Mouse (Mus musculus) CH12.LX (cell line): ENCODE results near the gene Fgfr2. TPM values are rescaled to one million over a fixed set of nuclear protein-coding genes. Genes with fewer than 3 reads are reported as not detected.

Source experiments
- DNase-seq: peaks from one replicate; pipeline ENCODE4 v3.0.0-alpha.2; 2013; ENCODE audit errors: extremely low read depth
- H3K27ac ChIP-seq: 2 replicates; pipeline ENCODE4 v1.5.1; 2012; ENCODE audit warnings: low read depth, mild to moderate bottlenecking, control low read depth, moderate library complexity; ENCODE audit not compliant: insufficient read depth
- H3K27me3 ChIP-seq: replicated peaks from 2 replicates; pipeline ENCODE3; 2012; ENCODE audit warnings: inconsistent platforms
- H3K36me3 ChIP-seq, 2 experiments: replicated peaks in 1 of 2; 2 replicates each; pipeline versions ENCODE3 to v1.6.1; 2012; ENCODE audit warnings: inconsistent platforms in 1 of 2, low read length in 1 of 2, mild to moderate bottlenecking in 1 of 2, mixed read lengths in 1 of 2, moderate library complexity in 1 of 2; ENCODE audit not compliant: control insufficient read depth in 1 of 2, insufficient read depth in 1 of 2
- H3K4me1 ChIP-seq, 2 experiments: 2 replicates each; pipeline ENCODE4 v1.6.1; 2012; ENCODE audit warnings: inconsistent platforms in 1 of 2, moderate library complexity in 1 of 2; ENCODE audit not compliant: insufficient read depth in 2 of 2, control insufficient read depth in 1 of 2
- H3K4me2 ChIP-seq: 2 replicates; pipeline ENCODE4 v1.6.1; 2012; ENCODE audit warnings: low read depth, mild to moderate bottlenecking, control low read depth; ENCODE audit not compliant: poor library complexity, insufficient read depth, severe bottlenecking
- H3K4me3 ChIP-seq, 3 experiments: fragments of 150-350 bp in 1 of 3; sonication (generic) in 1 of 3; replicated peaks in 1 of 3; 2 replicates each; pipeline versions ENCODE3 to v1.5.1; 2011 to 2012; ENCODE audit warnings: low read depth in 2 of 3, low read length in 2 of 3, mild to moderate bottlenecking in 2 of 3, moderate library complexity in 2 of 3, control low read depth in 1 of 3, improper control_type of control experiment in 1 of 3, inconsistent platforms in 1 of 3, mixed read lengths in 1 of 3; ENCODE audit not compliant: poor library complexity in 1 of 3
- H3K79me2 ChIP-seq: replicated peaks from 2 replicates; pipeline ENCODE4 v1.6.1; 2012; ENCODE audit warnings: mild to moderate bottlenecking, moderate library complexity; ENCODE audit not compliant: control insufficient read depth, poor library complexity, insufficient read depth, severe bottlenecking; ENCODE audit errors: extremely low read depth
- H3K9ac ChIP-seq: 2 replicates; pipeline ENCODE4 v1.6.1; 2012; ENCODE audit warnings: low read depth, mild to moderate bottlenecking, control low read depth, moderate library complexity; ENCODE audit not compliant: insufficient read depth
- H3K9me3 ChIP-seq: replicated peaks from 2 replicates; pipeline ENCODE3; 2012; ENCODE audit warnings: low read length, inconsistent platforms, mixed read lengths
- CHD1 ChIP-seq: IDR thresholded peaks from 2 replicates; pipeline ENCODE4 v1.6.1; 2012; ENCODE audit warnings: low read depth, low read length, improper control_type of control experiment, inconsistent platforms
- CHD2 ChIP-seq: IDR thresholded peaks from 2 replicates; pipeline ENCODE4 v1.6.1; 2011; ENCODE audit warnings: low read length, improper control_type of control experiment
- CTCF ChIP-seq, 2 experiments: IDR thresholded peaks in 1 of 2; conservative IDR thresholded peaks in 1 of 2; 2 replicates each; pipeline ENCODE4 v1.5.1; 2011 to 2012; ENCODE audit warnings: low read depth in 2 of 2, low read length in 2 of 2, improper control_type of control experiment in 1 of 2, inconsistent platforms in 1 of 2, mild to moderate bottlenecking in 1 of 2, moderate library complexity in 1 of 2
- ELF1 ChIP-seq: IDR thresholded peaks from 2 replicates; pipeline ENCODE4 v1.6.1; 2014; ENCODE audit warnings: low read depth, mild to moderate bottlenecking, inconsistent platforms, low read length, improper control_type of control experiment
- ETS1 ChIP-seq: conservative IDR thresholded peaks from 2 replicates; pipeline ENCODE4 v1.6.1; 2012; ENCODE audit warnings: low read depth, mild to moderate bottlenecking, inconsistent platforms, low read length, improper control_type of control experiment, moderate library complexity
- GABPA ChIP-seq: IDR thresholded peaks from 2 replicates; pipeline ENCODE4 v1.6.1; 2012; ENCODE audit warnings: low read depth, low read length, improper control_type of control experiment, inconsistent platforms; ENCODE audit not compliant: insufficient replicate concordance
- HCFC1 ChIP-seq: IDR thresholded peaks from 2 replicates; pipeline ENCODE4 v1.6.1; 2012; ENCODE audit warnings: low read depth, mild to moderate bottlenecking, inconsistent platforms, low read length, improper control_type of control experiment
- IRF4 ChIP-seq: IDR thresholded peaks from 2 replicates; pipeline ENCODE4 v1.6.1; 2014; ENCODE audit warnings: low read depth, mild to moderate bottlenecking, inconsistent platforms, low read length, improper control_type of control experiment
- JUN ChIP-seq: IDR thresholded peaks from 2 replicates; pipeline ENCODE4 v1.6.1; 2011; ENCODE audit warnings: low read depth, mild to moderate bottlenecking, low read length, improper control_type of control experiment, moderate library complexity; ENCODE audit not compliant: insufficient read depth
- KAT2A ChIP-seq: IDR thresholded peaks from 2 replicates; pipeline ENCODE4 v1.6.1; 2012; ENCODE audit warnings: low read length, improper control_type of control experiment, inconsistent platforms; ENCODE audit not compliant: insufficient replicate concordance
- MEF2A ChIP-seq: IDR thresholded peaks from 2 replicates; pipeline ENCODE4 v1.6.1; 2014; ENCODE audit warnings: low read depth, mild to moderate bottlenecking, inconsistent platforms, low read length, improper control_type of control experiment, borderline replicate concordance
- MXI1 ChIP-seq: IDR thresholded peaks from 2 replicates; pipeline ENCODE4 v1.6.1; 2011; ENCODE audit warnings: mild to moderate bottlenecking, low read depth, low read length, improper control_type of control experiment
- MYC ChIP-seq: IDR thresholded peaks from 2 replicates; pipeline ENCODE4 v1.6.1; 2011; ENCODE audit warnings: low read depth, mild to moderate bottlenecking, improper control_type of control experiment, low read length
- NRF1 ChIP-seq: IDR thresholded peaks from 2 replicates; pipeline ENCODE4 v1.6.1; 2014; ENCODE audit warnings: low read depth, mild to moderate bottlenecking, inconsistent platforms, low read length, improper control_type of control experiment, moderate library complexity
- POLR2A ChIP-seq: IDR thresholded peaks from 2 replicates; pipeline ENCODE4 v1.6.1; 2011; ENCODE audit warnings: low read depth, mild to moderate bottlenecking, improper control_type of control experiment, low read length
- POLR2AphosphoS2 ChIP-seq: IDR thresholded peaks from 2 replicates; pipeline ENCODE4 v1.6.1; 2011; ENCODE audit warnings: low read depth, low read length, improper control_type of control experiment
- RAD21 ChIP-seq: IDR thresholded peaks from 2 replicates; pipeline ENCODE4 v1.6.1; 2011; ENCODE audit warnings: low read depth, mild to moderate bottlenecking, low read length, improper control_type of control experiment, moderate library complexity
- RCOR1 ChIP-seq: conservative IDR thresholded peaks from 2 replicates; pipeline ENCODE4 v1.6.1; 2012; ENCODE audit warnings: low read depth, mild to moderate bottlenecking, inconsistent platforms, low read length, improper control_type of control experiment
- SMC3 ChIP-seq: IDR thresholded peaks from 2 replicates; pipeline ENCODE4 v1.6.1; 2011; ENCODE audit warnings: low read depth, low read length, improper control_type of control experiment
- TBP ChIP-seq: conservative IDR thresholded peaks from 2 replicates; pipeline ENCODE4 v1.6.1; 2011; ENCODE audit warnings: low read depth, low read length, improper control_type of control experiment
- TCF12 ChIP-seq: IDR thresholded peaks from 2 replicates; pipeline ENCODE4 v1.6.1; 2014; ENCODE audit warnings: low read depth, mild to moderate bottlenecking, inconsistent platforms, low read length, improper control_type of control experiment
- UBTF ChIP-seq: IDR thresholded peaks from 2 replicates; pipeline ENCODE4 v1.6.1; 2012; ENCODE audit warnings: low read depth, mild to moderate bottlenecking, inconsistent platforms, low read length, improper control_type of control experiment, moderate library complexity
- USF1 ChIP-seq: IDR thresholded peaks from 2 replicates; pipeline ENCODE4 v1.6.1; 2014; ENCODE audit warnings: low read depth, mild to moderate bottlenecking, inconsistent platforms, low read length, improper control_type of control experiment
- USF2 ChIP-seq: conservative IDR thresholded peaks from 2 replicates; pipeline ENCODE4 v1.6.1; 2011; ENCODE audit warnings: low read depth, low read length, improper control_type of control experiment
- ZC3H11A ChIP-seq: IDR thresholded peaks from 2 replicates; pipeline ENCODE4 v1.6.1; 2012; ENCODE audit warnings: low read depth, mild to moderate bottlenecking, inconsistent platforms, low read length, improper control_type of control experiment
- ZKSCAN1 ChIP-seq: IDR thresholded peaks from 2 replicates; pipeline ENCODE4 v1.6.1; 2012; ENCODE audit warnings: low read depth, inconsistent platforms, low read length, improper control_type of control experiment, borderline replicate concordance
- ZMIZ1 ChIP-seq: IDR thresholded peaks from 2 replicates; pipeline ENCODE4 v1.6.1; 2012; ENCODE audit warnings: low read depth, mild to moderate bottlenecking, inconsistent platforms, low read length, improper control_type of control experiment
- ZNF384 ChIP-seq: IDR thresholded peaks from 2 replicates; pipeline ENCODE4 v1.6.1; 2012; ENCODE audit warnings: low read depth, low read length, improper control_type of control experiment, inconsistent platforms
- dilution Hi-C: fragments of 300-500 bp; cut with MboI; formaldehyde crosslinking; loops from 2 replicates; pipeline ENCODE4 v1.14.3; 2020; ENCODE audit warnings: low sequenced_read_pairs; ENCODE audit not compliant: extremely low pct_unique_long_range_greater_than_20kb, extremely low pct_ligation_motif_present
- in situ Hi-C: fragments of 300-500 bp; cut with MboI; formaldehyde crosslinking; loops from 3 replicates; pipeline ENCODE4 v1.14.3; 2019; ENCODE audit warnings: low sequenced_read_pairs, low pct_ligation_motif_present, low pct_unique_long_range_greater_than_20kb, mixed read lengths
- polyA plus RNA-seq: library from polyadenylated mRNA; unstranded; fragments of >175 nt; gene quantifications from 2 replicates; pipeline ENCODE4 v1.2.1, GENCODE M21; 2012; ENCODE audit warnings: low read depth; ENCODE audit not compliant: insufficient read length
- total RNA-seq, 2 experiments: library from RNA; depleted of rRNA; stranded (reverse); fragments of 300-350 nt in 1 of 2; fragments of >200 nt in 1 of 2; gene quantifications; 2 replicates each; pipeline ENCODE4 v1.2.3; 2012 to 2014

The Fgfr2 gene
- total and polyA plus RNA-seq, 3 experiments, result not detected

DNA sequence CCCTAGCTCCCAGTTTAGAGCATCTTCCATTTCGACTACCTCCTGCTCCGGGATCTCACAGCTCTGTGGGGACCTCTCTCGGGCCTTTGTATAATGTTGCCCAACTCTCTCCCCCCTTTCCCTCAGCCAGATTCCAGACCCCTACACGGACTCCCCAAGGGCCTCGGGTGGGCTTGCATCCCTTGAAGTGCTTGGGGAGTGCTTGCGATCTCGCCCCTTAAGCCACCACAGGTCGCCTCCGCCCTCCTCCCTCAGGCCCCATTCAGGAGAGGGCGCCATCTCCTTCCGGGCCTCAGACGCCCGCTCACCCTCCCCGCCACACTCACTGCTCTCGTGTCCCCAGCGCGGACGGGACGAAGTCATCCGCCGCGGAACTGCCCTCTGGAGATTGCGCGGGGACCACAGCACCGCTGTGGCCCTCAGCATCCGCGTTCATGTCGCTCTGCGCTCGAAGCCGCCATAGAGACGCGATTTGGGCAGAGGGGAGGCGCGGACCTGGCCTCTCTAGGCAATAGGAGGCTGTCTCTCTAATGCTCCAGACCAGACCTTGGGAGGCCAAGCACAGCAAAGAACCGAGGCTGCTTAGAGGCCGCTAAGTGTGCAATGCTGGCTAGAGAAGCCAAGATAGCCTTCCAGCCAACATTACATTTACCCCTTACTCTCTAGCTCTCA lies 270.8 kb downstream of the Fgfr2 start, which contains the start of gene Eef1akmt2:
Gene Eef1akmt2, minus strand, starts transcription at position 501 of the 672 bp plus-strand sequence.
- H3K4me3 ChIP-seq, result peak within 1 kb of the TSS; percentile 47 to 84 (median 77)
- TF ChIP-seq ETS1 (0 out of 2 replicates have a peak, but pooled peaks have one; percentile 18), TCF12 (peak; percentile 93), MEF2A (peak; percentile 36; the same call in 1 of the 2 replicates), GABPA (peak; percentile 25; the same call in 1 of the 2 replicates), IRF4 (0 out of 2 replicates have a peak, but pooled peaks have one; percentile 29), ZC3H11A (no peak), ZNF384 (no peak), KAT2A (peak; percentile 33; the same call in 1 of the 2 replicates), UBTF (peak; percentile 36; the same call in 1 of the 2 replicates), ZKSCAN1 (no peak), HCFC1 (peak; percentile 83), USF1 (no peak), MXI1 (peak; percentile 58; the same call in 1 of the 2 replicates), USF2 (no peak), CHD1 (no peak), POLR2A (peak; percentile 84), CTCF (conservative IDR thresholded peaks at IDR 0.05 in 1 of 2, IDR thresholded peaks at IDR 0.05 in 1 of 2; ENCODE audit: low read depth in 2 of 2, low read length in 2 of 2) (peak in 1 of 2 experiments; percentile 9; a peak in 2 of 4 replicates), CHD2 (no peak), SMC3 (no peak), ELF1 (peak; percentile 75), MYC (0 out of 2 replicates have a peak, but pooled peaks have one; percentile 21), RAD21 (peak; percentile 9), ZMIZ1 (0 out of 2 replicates have a peak, but pooled peaks have one; percentile 56), RCOR1 (no peak), POLR2AphosphoS2 (0 out of 2 replicates have a peak, but pooled peaks have one; percentile 46), TBP (peak; percentile 86), NRF1 (peak; percentile 52), JUN (no peak)
- TF ChIP-seq, all 38 proteins: peak for 18
- Histone ChIP-seq H3K79me2 (peaks cover 3% of the 10 kb centered on the region; the same call in 1 of the 2 replicates), H3K4me1 (peaks cover 0 to 29% of the 10 kb centered on the region in 2 experiments; a peak in 3 of 4 replicates), H3K36me3 (peaks cover 15 to 32% of the 10 kb centered on the region in 2 experiments), H3K9ac (peak within 1 kb of the TSS; percentile 77), H3K4me2 (peak within 1 kb of the TSS; percentile 73), H3K27me3 (no peaks in the 10 kb centered on the region), H3K27ac (peak within 1 kb of the TSS; percentile 88), H3K9me3 (no peaks in the 10 kb centered on the region)
- in situ Hi-C loops, result no loop called here
- dilution Hi-C loops, result no loop called here
- peak; percentile 80 for DNase-seq
